Mouse (Mus musculus) CH12.LX (cell line): ENCODE results near the gene Ascl1. TPM values are rescaled to one million over a fixed set of nuclear protein-coding genes. Genes with fewer than 3 reads are reported as not detected.

Source experiments
- DNase-seq: peaks from one replicate; pipeline ENCODE4 v3.0.0-alpha.2; 2013; ENCODE audit errors: extremely low read depth
- H3K27ac ChIP-seq: 2 replicates; pipeline ENCODE4 v1.5.1; 2012; ENCODE audit warnings: low read depth, mild to moderate bottlenecking, control low read depth, moderate library complexity; ENCODE audit not compliant: insufficient read depth
- H3K27me3 ChIP-seq: replicated peaks from 2 replicates; pipeline ENCODE3; 2012; ENCODE audit warnings: inconsistent platforms
- H3K36me3 ChIP-seq, 2 experiments: replicated peaks in 1 of 2; 2 replicates each; pipeline versions ENCODE3 to v1.6.1; 2012; ENCODE audit warnings: inconsistent platforms in 1 of 2, low read length in 1 of 2, mild to moderate bottlenecking in 1 of 2, mixed read lengths in 1 of 2, moderate library complexity in 1 of 2; ENCODE audit not compliant: control insufficient read depth in 1 of 2, insufficient read depth in 1 of 2
- H3K4me1 ChIP-seq, 2 experiments: 2 replicates each; pipeline ENCODE4 v1.6.1; 2012; ENCODE audit warnings: inconsistent platforms in 1 of 2, moderate library complexity in 1 of 2; ENCODE audit not compliant: insufficient read depth in 2 of 2, control insufficient read depth in 1 of 2
- H3K4me2 ChIP-seq: 2 replicates; pipeline ENCODE4 v1.6.1; 2012; ENCODE audit warnings: low read depth, mild to moderate bottlenecking, control low read depth; ENCODE audit not compliant: poor library complexity, insufficient read depth, severe bottlenecking
- H3K4me3 ChIP-seq, 3 experiments: fragments of 150-350 bp in 1 of 3; sonication (generic) in 1 of 3; replicated peaks in 1 of 3; 2 replicates each; pipeline versions ENCODE3 to v1.5.1; 2011 to 2012; ENCODE audit warnings: low read depth in 2 of 3, low read length in 2 of 3, mild to moderate bottlenecking in 2 of 3, moderate library complexity in 2 of 3, control low read depth in 1 of 3, improper control_type of control experiment in 1 of 3, inconsistent platforms in 1 of 3, mixed read lengths in 1 of 3; ENCODE audit not compliant: poor library complexity in 1 of 3
- H3K79me2 ChIP-seq: replicated peaks from 2 replicates; pipeline ENCODE4 v1.6.1; 2012; ENCODE audit warnings: mild to moderate bottlenecking, moderate library complexity; ENCODE audit not compliant: control insufficient read depth, poor library complexity, insufficient read depth, severe bottlenecking; ENCODE audit errors: extremely low read depth
- H3K9ac ChIP-seq: 2 replicates; pipeline ENCODE4 v1.6.1; 2012; ENCODE audit warnings: low read depth, mild to moderate bottlenecking, control low read depth, moderate library complexity; ENCODE audit not compliant: insufficient read depth
- H3K9me3 ChIP-seq: replicated peaks from 2 replicates; pipeline ENCODE3; 2012; ENCODE audit warnings: low read length, inconsistent platforms, mixed read lengths
- BHLHE40 ChIP-seq: IDR thresholded peaks from 2 replicates; pipeline ENCODE4 v1.6.1; 2011; ENCODE audit warnings: mild to moderate bottlenecking, low read depth, low read length, improper control_type of control experiment
- CHD2 ChIP-seq: IDR thresholded peaks from 2 replicates; pipeline ENCODE4 v1.6.1; 2011; ENCODE audit warnings: low read length, improper control_type of control experiment
- CTCF ChIP-seq, 2 experiments: IDR thresholded peaks in 1 of 2; conservative IDR thresholded peaks in 1 of 2; 2 replicates each; pipeline ENCODE4 v1.5.1; 2011 to 2012; ENCODE audit warnings: low read depth in 2 of 2, low read length in 2 of 2, improper control_type of control experiment in 1 of 2, inconsistent platforms in 1 of 2, mild to moderate bottlenecking in 1 of 2, moderate library complexity in 1 of 2
- ELF1 ChIP-seq: IDR thresholded peaks from 2 replicates; pipeline ENCODE4 v1.6.1; 2014; ENCODE audit warnings: low read depth, mild to moderate bottlenecking, inconsistent platforms, low read length, improper control_type of control experiment
- EP300 ChIP-seq: IDR thresholded peaks from 2 replicates; pipeline ENCODE4 v1.6.1; 2011; ENCODE audit warnings: low read length, improper control_type of control experiment
- IRF4 ChIP-seq: IDR thresholded peaks from 2 replicates; pipeline ENCODE4 v1.6.1; 2014; ENCODE audit warnings: low read depth, mild to moderate bottlenecking, inconsistent platforms, low read length, improper control_type of control experiment
- JUND ChIP-seq: conservative IDR thresholded peaks from 2 replicates; pipeline ENCODE4 v1.6.1; 2011; ENCODE audit warnings: low read depth, low read length, improper control_type of control experiment
- MAFK ChIP-seq: IDR thresholded peaks from 2 replicates; pipeline ENCODE4 v1.6.1; 2011; ENCODE audit warnings: low read length, improper control_type of control experiment; ENCODE audit not compliant: insufficient replicate concordance
- MAX ChIP-seq: IDR thresholded peaks from 2 replicates; pipeline ENCODE4 v1.6.1; 2011; ENCODE audit warnings: low read length, improper control_type of control experiment
- MAZ ChIP-seq: IDR thresholded peaks from 2 replicates; pipeline ENCODE4 v1.6.1; 2012; ENCODE audit warnings: low read depth, mild to moderate bottlenecking, inconsistent platforms, low read length, improper control_type of control experiment, moderate library complexity
- MEF2A ChIP-seq: IDR thresholded peaks from 2 replicates; pipeline ENCODE4 v1.6.1; 2014; ENCODE audit warnings: low read depth, mild to moderate bottlenecking, inconsistent platforms, low read length, improper control_type of control experiment, borderline replicate concordance
- MYC ChIP-seq: IDR thresholded peaks from 2 replicates; pipeline ENCODE4 v1.6.1; 2011; ENCODE audit warnings: low read depth, mild to moderate bottlenecking, improper control_type of control experiment, low read length
- NELFE ChIP-seq: IDR thresholded peaks from 2 replicates; pipeline ENCODE4 v1.6.1; 2011; ENCODE audit warnings: low read depth, low read length, improper control_type of control experiment
- NRF1 ChIP-seq: IDR thresholded peaks from 2 replicates; pipeline ENCODE4 v1.6.1; 2014; ENCODE audit warnings: low read depth, mild to moderate bottlenecking, inconsistent platforms, low read length, improper control_type of control experiment, moderate library complexity
- PAX5 ChIP-seq: IDR thresholded peaks from 2 replicates; pipeline ENCODE4 v1.6.1; 2012; ENCODE audit warnings: low read length, inconsistent platforms, mixed read lengths
- POLR2AphosphoS2 ChIP-seq: IDR thresholded peaks from 2 replicates; pipeline ENCODE4 v1.6.1; 2011; ENCODE audit warnings: low read depth, low read length, improper control_type of control experiment
- RAD21 ChIP-seq: IDR thresholded peaks from 2 replicates; pipeline ENCODE4 v1.6.1; 2011; ENCODE audit warnings: low read depth, mild to moderate bottlenecking, low read length, improper control_type of control experiment, moderate library complexity
- RCOR1 ChIP-seq: conservative IDR thresholded peaks from 2 replicates; pipeline ENCODE4 v1.6.1; 2012; ENCODE audit warnings: low read depth, mild to moderate bottlenecking, inconsistent platforms, low read length, improper control_type of control experiment
- SMC3 ChIP-seq: IDR thresholded peaks from 2 replicates; pipeline ENCODE4 v1.6.1; 2011; ENCODE audit warnings: low read depth, low read length, improper control_type of control experiment
- TCF12 ChIP-seq: IDR thresholded peaks from 2 replicates; pipeline ENCODE4 v1.6.1; 2014; ENCODE audit warnings: low read depth, mild to moderate bottlenecking, inconsistent platforms, low read length, improper control_type of control experiment
- UBTF ChIP-seq: IDR thresholded peaks from 2 replicates; pipeline ENCODE4 v1.6.1; 2012; ENCODE audit warnings: low read depth, mild to moderate bottlenecking, inconsistent platforms, low read length, improper control_type of control experiment, moderate library complexity
- USF2 ChIP-seq: conservative IDR thresholded peaks from 2 replicates; pipeline ENCODE4 v1.6.1; 2011; ENCODE audit warnings: low read depth, low read length, improper control_type of control experiment
- ZC3H11A ChIP-seq: IDR thresholded peaks from 2 replicates; pipeline ENCODE4 v1.6.1; 2012; ENCODE audit warnings: low read depth, mild to moderate bottlenecking, inconsistent platforms, low read length, improper control_type of control experiment
- ZKSCAN1 ChIP-seq: IDR thresholded peaks from 2 replicates; pipeline ENCODE4 v1.6.1; 2012; ENCODE audit warnings: low read depth, inconsistent platforms, low read length, improper control_type of control experiment, borderline replicate concordance
- ZMIZ1 ChIP-seq: IDR thresholded peaks from 2 replicates; pipeline ENCODE4 v1.6.1; 2012; ENCODE audit warnings: low read depth, mild to moderate bottlenecking, inconsistent platforms, low read length, improper control_type of control experiment
- ZNF384 ChIP-seq: IDR thresholded peaks from 2 replicates; pipeline ENCODE4 v1.6.1; 2012; ENCODE audit warnings: low read depth, low read length, improper control_type of control experiment, inconsistent platforms
- dilution Hi-C: fragments of 300-500 bp; cut with MboI; formaldehyde crosslinking; loops from 2 replicates; pipeline ENCODE4 v1.14.3; 2020; ENCODE audit warnings: low sequenced_read_pairs; ENCODE audit not compliant: extremely low pct_unique_long_range_greater_than_20kb, extremely low pct_ligation_motif_present
- in situ Hi-C: fragments of 300-500 bp; cut with MboI; formaldehyde crosslinking; loops from 3 replicates; pipeline ENCODE4 v1.14.3; 2019; ENCODE audit warnings: low sequenced_read_pairs, low pct_ligation_motif_present, low pct_unique_long_range_greater_than_20kb, mixed read lengths
- polyA plus RNA-seq: library from polyadenylated mRNA; unstranded; fragments of >175 nt; gene quantifications from 2 replicates; pipeline ENCODE4 v1.2.1, GENCODE M21; 2012; ENCODE audit warnings: low read depth; ENCODE audit not compliant: insufficient read length
- total RNA-seq, 2 experiments: library from RNA; depleted of rRNA; stranded (reverse); fragments of 300-350 nt in 1 of 2; fragments of >200 nt in 1 of 2; gene quantifications; 2 replicates each; pipeline ENCODE4 v1.2.3; 2012 to 2014

The Ascl1 gene
- total and polyA plus RNA-seq, 3 experiments, result not detected

DNA sequence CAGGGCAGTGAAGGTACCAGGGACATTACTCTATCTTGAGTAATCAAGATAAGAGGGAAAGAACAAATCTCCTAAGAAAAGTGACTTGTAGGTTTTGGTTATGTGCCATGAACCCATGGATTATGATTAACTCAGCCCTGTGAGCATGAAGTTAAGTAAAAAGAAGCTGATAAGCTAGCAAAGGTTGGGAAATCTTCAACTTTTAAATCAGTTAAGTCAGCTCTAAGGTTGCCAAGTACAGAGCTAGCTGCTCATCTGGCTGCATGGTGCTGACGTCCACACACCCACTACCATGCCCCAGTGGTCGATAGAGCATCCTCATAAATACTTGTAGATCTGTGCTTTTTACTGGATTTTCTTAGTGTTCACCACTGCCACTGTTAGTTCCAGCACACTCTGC, 25.1 kb upstream of the Ascl1 start:
- dilution Hi-C loops (no loop called here), in situ Hi-C loops (no loop called here)
- Histone ChIP-seq H3K9me3 (no peaks in the 10 kb centered on the region), H3K27ac (no peak overlapping the region), H3K4me1 (no peaks in the 10 kb centered on the region), H3K9ac (no peak overlapping the region)
- TF ChIP-seq ZNF384 (no peak), PAX5 (no peak), JUND (no peak), RCOR1 (no peak), MYC (no peak)
- TF ChIP-seq, all 38 proteins: peak for 0
- Histone ChIP-seq H3K79me2 (no peaks in the 10 kb centered on the region), H3K4me3 (no peak overlapping the region), H3K4me2 (no peak overlapping the region), H3K36me3 (no peaks in the 10 kb centered on the region), H3K27me3 (no peaks in the 10 kb centered on the region)
- DNase-seq, result no peak

DNA sequence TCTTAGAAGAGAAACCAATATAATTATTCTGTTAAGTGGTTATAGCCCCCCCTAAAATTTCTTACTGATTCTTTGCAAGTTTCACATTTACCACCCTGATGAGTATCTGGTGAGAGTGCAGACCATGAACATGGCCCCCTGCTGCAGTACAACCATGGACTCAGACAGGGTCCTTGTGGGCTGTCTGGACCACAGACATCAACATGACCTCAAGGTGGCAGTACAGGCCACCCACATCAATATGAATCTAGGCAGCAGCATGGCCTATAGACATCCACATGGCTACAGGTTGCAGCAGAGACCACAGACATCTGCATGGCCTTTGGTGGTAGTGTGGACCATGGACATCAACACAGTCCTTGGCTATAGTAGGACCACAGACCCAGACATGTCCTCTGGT, 19.6 kb upstream of the Ascl1 start:
- DNase-seq, result peak; percentile 29
- dilution Hi-C loops (no loop called here), in situ Hi-C loops (no loop called here)
- Histone ChIP-seq H3K4me1 (no peaks in the 10 kb centered on the region), H3K9me3 (no peaks in the 10 kb centered on the region), H3K27me3 (no peaks in the 10 kb centered on the region), H3K4me2 (no peak overlapping the region), H3K36me3 (no peaks in the 10 kb centered on the region), H3K4me3 (no peak overlapping the region), H3K79me2 (no peaks in the 10 kb centered on the region), H3K27ac (no peak overlapping the region), H3K9ac (no peak overlapping the region)
- TF ChIP-seq USF2 (no peak), TCF12 (no peak), POLR2AphosphoS2 (no peak), CHD2 (no peak), PAX5 (no peak), RAD21 (peak; percentile 11; the same call in 1 of the 2 replicates), SMC3 (0 out of 2 replicates have a peak, but pooled peaks have one; percentile 9), CTCF (conservative IDR thresholded peaks at IDR 0.05 in 1 of 2, IDR thresholded peaks at IDR 0.05 in 1 of 2; ENCODE audit: low read depth in 2 of 2, low read length in 2 of 2) (peak in 1 of 2 experiments; percentile 49; a peak in 2 of 4 replicates)

DNA sequence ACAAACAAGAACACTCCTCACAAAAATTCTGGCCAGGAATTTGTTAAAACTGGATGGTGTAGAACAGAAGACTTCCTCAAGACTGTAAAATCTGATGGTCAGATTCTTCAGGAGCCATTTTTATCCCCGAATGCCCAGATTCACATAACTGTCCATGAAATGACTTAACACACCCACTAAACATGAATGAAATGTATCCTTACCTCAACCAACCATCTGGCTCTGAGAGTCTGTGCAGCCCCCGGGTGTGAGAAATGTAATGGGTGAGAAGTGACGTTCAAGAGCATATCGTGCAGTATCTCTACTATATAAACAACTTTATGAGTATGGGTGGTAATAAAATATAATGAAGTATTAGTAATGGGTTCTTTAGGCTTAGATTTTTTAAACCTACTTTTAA, 15.1 kb upstream of the Ascl1 start:
- Histone ChIP-seq H3K4me3 (no peak overlapping the region), H3K27ac (no peak overlapping the region), H3K4me2 (no peak overlapping the region), H3K79me2 (no peaks in the 10 kb centered on the region), H3K27me3 (no peaks in the 10 kb centered on the region), H3K9me3 (no peaks in the 10 kb centered on the region), H3K9ac (no peak overlapping the region), H3K36me3 (no peaks in the 10 kb centered on the region), H3K4me1 (peaks cover 0 to 3% of the 10 kb centered on the region in 2 experiments; a peak in 2 of 4 replicates)
- in situ Hi-C loops (loop anchor here (10.0 kb wide), 1 partner anchor 484 kb away; no protein-coding TSS in a partner anchor), dilution Hi-C loops (no loop called here)
- DNase-seq, result no peak
- TF ChIP-seq ZMIZ1 (no peak), ZC3H11A (no peak), CTCF (conservative IDR thresholded peaks at IDR 0.05 in 1 of 2, IDR thresholded peaks at IDR 0.05 in 1 of 2; ENCODE audit: low read depth in 2 of 2, low read length in 2 of 2) (no peak), MAFK (no peak), PAX5 (no peak), NELFE (no peak), RCOR1 (no peak), MAZ (no peak), ZNF384 (no peak), NRF1 (no peak), ELF1 (no peak), UBTF (no peak), IRF4 (no peak), EP300 (no peak), BHLHE40 (no peak), RAD21 (no peak), ZKSCAN1 (no peak), MEF2A (no peak), USF2 (no peak), MAX (no peak)
